Mouse (Mus musculus): ENCODE data around the gene D630045J12Rik. TPM values are rescaled to one million over a fixed set of nuclear protein-coding genes. Genes with fewer than 3 reads are reported as not detected.
A peak's percentile ranks its signal among the peaks of the same experiment; 100 is the strongest.

Gene D630045J12Rik
- polyA plus RNA-seq, 1 experiment from 2014 or later = 18.8 TPM

DNA sequence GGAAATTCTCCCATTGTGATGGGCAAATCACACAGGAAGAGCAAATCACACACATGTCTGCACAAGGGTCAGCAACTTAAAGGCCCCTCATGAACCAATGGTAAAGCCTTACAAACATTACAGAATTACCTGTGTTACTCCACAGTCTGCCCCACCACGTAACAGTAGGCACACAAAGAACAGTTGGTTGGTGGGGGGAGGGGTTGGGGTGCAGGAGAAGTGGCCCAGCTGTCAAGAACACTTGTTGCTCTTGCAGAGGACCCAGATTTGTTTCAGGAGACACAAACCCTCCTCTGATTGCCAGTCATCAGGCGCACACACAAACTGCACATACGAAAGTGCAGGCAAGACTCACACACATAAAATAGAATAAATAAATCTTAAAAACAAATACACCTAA, 20.9 kb downstream of the D630045J12Rik start:
- DNase-seq (ENCODE audit: low spot score) (no peak), ATAC-seq (ENCODE audit: low FRiP score) (no peak)
- WGBS = 74% methylated on average over 3 of the region's 3 CpGs
- Histone ChIP-seq H3K4me3 (replicated peaks; ENCODE audit: low read length) (no peak overlapping the region), H3K27me3 (ENCODE audit: control insufficient read depth, insufficient read depth, low read length) (no peaks in the 10 kb centered on the region), H3K4me1 (replicated peaks; ENCODE audit: control insufficient read depth, insufficient read depth, low read length) (peaks cover 14% of the 10 kb centered on the region), H3K9me3 (ENCODE audit: control insufficient read depth, low read length) (peaks cover 5% of the 10 kb centered on the region; the same call in 1 of the 2 replicates), H3K9ac (no peak overlapping the region), H3K36me3 (replicated peaks; ENCODE audit: control insufficient read depth, insufficient read depth) (no peaks in the 10 kb centered on the region), H3K27ac (no peak overlapping the region; the same call in 1 of the 2 replicates), H3K4me2 (replicated peaks) (no peak overlapping the region)

DNA sequence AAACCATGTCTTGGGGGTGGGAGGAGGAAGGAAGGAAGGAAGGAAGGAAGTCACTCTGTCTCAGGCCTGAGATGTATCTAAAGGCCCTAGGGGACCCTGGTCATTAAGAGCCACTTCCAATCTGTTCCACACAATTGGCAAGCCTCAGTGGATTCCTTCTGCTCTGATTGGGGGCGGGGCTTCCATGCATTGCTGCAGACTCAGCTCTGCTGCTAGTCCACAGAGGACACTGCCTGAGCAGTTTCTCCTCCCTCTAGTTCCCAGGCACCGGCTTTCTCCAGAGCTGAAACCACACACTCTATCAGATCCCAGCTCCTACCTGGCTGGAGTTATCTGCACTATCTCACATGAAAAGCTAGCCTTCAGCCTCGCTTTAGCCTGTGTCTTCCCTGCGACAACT, 21.8 kb downstream of the D630045J12Rik start:
- ATAC-seq (ENCODE audit: low FRiP score) = peak; percentile 64; the same call in 1 of the 2 replicates
- Histone ChIP-seq H3K4me1 (replicated peaks; ENCODE audit: control insufficient read depth, insufficient read depth, low read length) (peaks cover 14% of the 10 kb centered on the region), H3K27me3 (ENCODE audit: control insufficient read depth, insufficient read depth, low read length) (no peaks in the 10 kb centered on the region), H3K4me3 (replicated peaks; ENCODE audit: low read length) (no peak overlapping the region), H3K36me3 (replicated peaks; ENCODE audit: control insufficient read depth, insufficient read depth) (no peaks in the 10 kb centered on the region), H3K27ac (no peak overlapping the region), H3K4me2 (replicated peaks) (no peak overlapping the region), H3K9ac (no peak overlapping the region), H3K9me3 (ENCODE audit: control insufficient read depth, low read length) (peaks cover 5% of the 10 kb centered on the region; the same call in 1 of the 2 replicates)
- DNase-seq (ENCODE audit: low spot score) = no peak
- 62% methylated on average over 4 of the region's 4 CpGs for WGBS

- Histone ChIP-seq H3K9ac (no peak overlapping the region), H3K4me1 (replicated peaks; ENCODE audit: control insufficient read depth, insufficient read depth, low read length) (0 out of 2 replicates have a peak, but pooled peaks cover 18% of the 10 kb centered on the region), H3K27me3 (ENCODE audit: control insufficient read depth, insufficient read depth, low read length) (no peaks in the 10 kb centered on the region), H3K4me3 (replicated peaks; ENCODE audit: low read length) (no peak overlapping the region), H3K27ac (peak overlapping the region; percentile 53), H3K4me2 (replicated peaks) (no peak overlapping the region), H3K9me3 (ENCODE audit: control insufficient read depth, low read length) (peaks cover 4% of the 10 kb centered on the region; the same call in 1 of the 2 replicates), H3K36me3 (replicated peaks; ENCODE audit: control insufficient read depth, insufficient read depth) (no peaks in the 10 kb centered on the region)
- 18% methylated on average over 1 of the region's 1 CpGs for WGBS
- ATAC-seq (ENCODE audit: low FRiP score) (no peak; the same call in 1 of the 2 replicates), DNase-seq (ENCODE audit: low spot score) (peak; percentile 38)
These were observed 29.7 kb downstream of the D630045J12Rik start for GRCm38 (mm10) chr6:38224079-38224478.

GRCm38 (mm10) chr6:38219261-38219660, 34.5 kb downstream of the D630045J12Rik start:
- Histone ChIP-seq H3K27ac (no peak overlapping the region), H3K9me3 (ENCODE audit: control insufficient read depth, low read length) (no peaks in the 10 kb centered on the region), H3K36me3 (replicated peaks; ENCODE audit: control insufficient read depth, insufficient read depth) (no peaks in the 10 kb centered on the region), H3K4me1 (replicated peaks; ENCODE audit: control insufficient read depth, insufficient read depth, low read length) (peaks cover 12% of the 10 kb centered on the region; the same call in 1 of the 2 replicates), H3K4me2 (replicated peaks) (no peak overlapping the region), H3K4me3 (replicated peaks; ENCODE audit: low read length) (no peak overlapping the region), H3K27me3 (ENCODE audit: control insufficient read depth, insufficient read depth, low read length) (no peaks in the 10 kb centered on the region), H3K9ac (no peak overlapping the region)
- ATAC-seq (ENCODE audit: low FRiP score) (no peak), DNase-seq (ENCODE audit: low spot score) (no peak)
- 88% methylated on average over 2 of the region's 2 CpGs for WGBS

GRCm38 (mm10) chr6:38215448-38216110, 38.2 kb downstream of the D630045J12Rik start:
- 64% methylated on average over 14 of the region's 14 CpGs for WGBS
- Histone ChIP-seq H3K27me3 (ENCODE audit: control insufficient read depth, insufficient read depth, low read length) (no peaks in the 10 kb centered on the region), H3K36me3 (replicated peaks; ENCODE audit: control insufficient read depth, insufficient read depth) (no peaks in the 10 kb centered on the region), H3K27ac (no peak overlapping the region), H3K4me2 (replicated peaks) (no peak overlapping the region), H3K4me3 (replicated peaks; ENCODE audit: low read length) (no peak overlapping the region), H3K9ac (no peak overlapping the region), H3K9me3 (ENCODE audit: control insufficient read depth, low read length) (peaks cover 9% of the 10 kb centered on the region; the same call in 1 of the 2 replicates), H3K4me1 (replicated peaks; ENCODE audit: control insufficient read depth, insufficient read depth, low read length) (peaks cover 4% of the 10 kb centered on the region; the same call in 1 of the 2 replicates)
- ATAC-seq (ENCODE audit: low FRiP score) = no peak
- no peak for DNase-seq (ENCODE audit: low spot score)

- no peaks in the 10 kb centered on the region for H3K36me3 ChIP-seq (replicated peaks; ENCODE audit: control insufficient read depth, insufficient read depth)
- no peak overlapping the region for H3K4me2 ChIP-seq (replicated peaks)
- 52% methylated on average over 2 of the region's 2 CpGs for WGBS
- H3K4me1 ChIP-seq (replicated peaks; ENCODE audit: control insufficient read depth, insufficient read depth, low read length) = peaks cover 21% of the 10 kb centered on the region
- no peak overlapping the region for H3K4me3 ChIP-seq (replicated peaks; ENCODE audit: low read length)
- H3K27ac ChIP-seq = peak overlapping the region; percentile 62; the same call in 1 of the 2 replicates
- ATAC-seq (ENCODE audit: low FRiP score) (no peak), DNase-seq (ENCODE audit: low spot score) (no peak)
- no peak overlapping the region for H3K9ac ChIP-seq
- H3K27me3 ChIP-seq (ENCODE audit: control insufficient read depth, insufficient read depth, low read length) = no peaks in the 10 kb centered on the region
- peaks cover 2% of the 10 kb centered on the region; the same call in 1 of the 2 replicates for H3K9me3 ChIP-seq (ENCODE audit: control insufficient read depth, low read length)
These were observed 46.2 kb downstream of the D630045J12Rik start for GRCm38 (mm10) chr6:38207621-38208020.

DNA sequence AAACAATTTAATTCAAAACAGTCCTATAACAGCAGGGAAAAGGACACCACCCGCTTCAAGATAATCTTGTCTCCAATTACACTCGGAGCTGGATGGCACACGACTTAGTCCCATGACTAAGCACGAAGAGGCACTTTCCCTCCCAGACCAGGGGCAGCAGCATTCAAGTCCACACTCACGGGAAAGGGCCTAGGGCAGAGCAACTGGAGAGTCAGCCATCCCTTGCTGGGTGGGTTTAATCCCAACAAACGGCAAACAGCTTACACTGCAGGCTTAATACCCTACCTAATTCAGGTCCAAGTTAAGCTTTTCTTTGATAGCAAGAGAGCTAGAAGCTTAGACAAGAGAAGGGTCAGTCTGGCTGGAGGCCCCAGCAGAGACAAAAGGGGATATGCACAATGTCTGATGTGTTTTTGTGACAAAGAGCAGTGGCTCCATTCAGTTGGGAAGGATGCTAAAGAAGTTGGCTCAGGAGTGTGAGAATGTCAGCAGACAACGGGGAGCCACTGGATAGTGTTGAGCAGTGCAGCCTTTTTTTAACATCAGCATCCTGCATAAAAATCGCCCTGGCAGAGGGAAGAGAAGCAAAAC, 46.8 kb downstream of the D630045J12Rik start:
- Histone ChIP-seq H3K36me3 (replicated peaks; ENCODE audit: control insufficient read depth, insufficient read depth) (no peaks in the 10 kb centered on the region), H3K9ac (no peak overlapping the region; the same call in 1 of the 2 replicates), H3K27me3 (ENCODE audit: control insufficient read depth, insufficient read depth, low read length) (no peaks in the 10 kb centered on the region), H3K4me1 (replicated peaks; ENCODE audit: control insufficient read depth, insufficient read depth, low read length) (peaks cover 21% of the 10 kb centered on the region), H3K4me2 (replicated peaks) (no peak overlapping the region), H3K4me3 (replicated peaks; ENCODE audit: low read length) (no peak overlapping the region), H3K27ac (peak overlapping the region; percentile 62), H3K9me3 (ENCODE audit: control insufficient read depth, low read length) (no peaks in the 10 kb centered on the region)
- no peak for DNase-seq (ENCODE audit: low spot score)
- WGBS = 7% methylated on average over 8 of the region's 8 CpGs
- peak; percentile 34 for ATAC-seq (ENCODE audit: low FRiP score)

DNA sequence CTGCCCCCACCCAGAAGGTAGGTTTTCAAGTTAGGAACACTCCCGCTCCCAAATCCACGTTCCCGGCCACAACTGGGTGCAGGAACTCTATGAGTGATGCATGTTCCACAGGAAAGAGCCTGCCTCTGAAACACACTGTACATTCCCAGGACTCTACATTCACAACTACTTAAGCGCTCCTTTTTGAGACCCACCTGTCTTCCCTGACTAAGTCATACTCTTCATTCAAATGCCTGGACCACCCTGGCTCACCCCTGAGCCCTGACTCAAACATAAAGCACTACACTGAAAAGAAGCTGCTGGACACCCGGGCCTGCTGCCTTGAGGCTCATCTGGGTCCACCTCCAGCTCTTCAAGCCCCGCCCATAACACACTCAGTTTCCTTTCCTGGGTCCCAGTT, 48.4 kb downstream of the D630045J12Rik start:
- H3K9me3 ChIP-seq (ENCODE audit: control insufficient read depth, low read length) = no peaks in the 10 kb centered on the region
- no peak overlapping the region for H3K27ac ChIP-seq
- H3K4me1 ChIP-seq (replicated peaks; ENCODE audit: control insufficient read depth, insufficient read depth, low read length) = peaks cover 21% of the 10 kb centered on the region
- H3K4me3 ChIP-seq (replicated peaks; ENCODE audit: low read length) = no peak overlapping the region
- H3K27me3 ChIP-seq (ENCODE audit: control insufficient read depth, insufficient read depth, low read length) = no peaks in the 10 kb centered on the region
- no peak overlapping the region for H3K9ac ChIP-seq
- ATAC-seq (ENCODE audit: low FRiP score) = no peak
- 86% methylated on average over 6 of the region's 6 CpGs for WGBS
- no peak for DNase-seq (ENCODE audit: low spot score)
- no peaks in the 10 kb centered on the region for H3K36me3 ChIP-seq (replicated peaks; ENCODE audit: control insufficient read depth, insufficient read depth)
- H3K4me2 ChIP-seq (replicated peaks) = no peak overlapping the region

DNA sequence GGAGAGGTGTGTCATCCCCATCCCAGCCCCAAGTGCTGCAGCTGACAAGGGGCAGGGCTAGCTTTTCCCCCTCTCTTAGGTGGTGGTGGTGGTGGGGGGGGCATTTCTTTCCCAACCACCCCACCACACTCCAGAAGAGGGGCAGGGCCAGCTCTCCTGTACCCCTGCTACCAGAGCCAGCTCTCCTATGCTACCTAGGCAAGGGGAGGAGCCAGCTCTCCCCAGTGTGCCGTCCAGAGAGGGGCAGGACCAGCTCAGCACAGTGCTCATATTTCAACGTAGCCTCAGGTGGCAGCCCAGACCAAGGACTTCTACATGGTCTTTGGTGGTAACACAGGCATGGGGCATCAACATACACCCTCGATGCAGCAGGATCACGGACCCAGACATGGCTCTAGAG, 50.0 kb downstream of the D630045J12Rik start:
- Histone ChIP-seq H3K9me3 (ENCODE audit: control insufficient read depth, low read length) (no peaks in the 10 kb centered on the region), H3K9ac (no peak overlapping the region), H3K27ac (no peak overlapping the region), H3K4me3 (replicated peaks; ENCODE audit: low read length) (no peak overlapping the region), H3K27me3 (ENCODE audit: control insufficient read depth, insufficient read depth, low read length) (no peaks in the 10 kb centered on the region), H3K4me1 (replicated peaks; ENCODE audit: control insufficient read depth, insufficient read depth, low read length) (peaks cover 21% of the 10 kb centered on the region), H3K4me2 (replicated peaks) (no peak overlapping the region), H3K36me3 (replicated peaks; ENCODE audit: control insufficient read depth, insufficient read depth) (no peaks in the 10 kb centered on the region)
- ATAC-seq (ENCODE audit: low FRiP score) (no peak; the same call in 1 of the 2 replicates), DNase-seq (ENCODE audit: low spot score) (no peak)
- WGBS = 70% methylated on average over 4 of the region's 4 CpGs
